Mouse (Mus musculus): ENCODE measurements around the gene Asb18. TPM values are rescaled to one million over a fixed set of nuclear protein-coding genes. Genes with fewer than 3 reads are reported as not detected.

Asb18 gene
- polyA plus RNA-seq, 1 experiment from 2014 or later, result 0.17 TPM

DNA sequence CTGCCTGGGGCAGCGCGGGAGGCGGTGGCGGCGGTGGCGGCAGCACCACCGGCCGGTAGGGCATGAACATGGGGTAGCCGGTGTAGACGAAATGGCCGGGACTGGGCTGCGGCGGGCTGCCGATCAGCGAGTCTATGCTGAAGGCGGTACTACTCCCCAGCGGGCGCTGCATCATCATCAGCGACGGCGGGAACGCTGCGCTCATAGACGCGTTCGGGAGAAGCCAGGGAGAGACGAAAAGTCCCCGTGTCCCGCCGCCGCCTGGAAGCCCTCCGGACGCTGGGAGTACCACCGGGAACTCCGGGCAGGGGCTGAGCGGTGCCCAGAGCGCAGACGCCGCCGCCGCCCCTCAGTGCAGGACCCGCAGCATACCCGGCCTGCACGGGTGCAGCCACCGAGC is 83.9 kb downstream of the Asb18 start:
- ATAC-seq (ENCODE audit: low FRiP score), result no peak
- Histone ChIP-seq H3K27me3 (peaks cover 97% of the 10 kb centered on the region), H3K4me1 (peaks cover 74% of the 10 kb centered on the region), H3K9ac (peak overlapping the region; percentile 55), H3K4me3 (replicated peaks) (peak overlapping the region; percentile 43), H3K36me3 (replicated peaks) (no peaks in the 10 kb centered on the region), H3K9me3 (no peaks in the 10 kb centered on the region), H3K27ac (peak overlapping the region; percentile 31), H3K4me2 (peak overlapping the region; percentile 70)
- under 1% methylated on average over 44 of the region's 45 CpGs for WGBS

DNA sequence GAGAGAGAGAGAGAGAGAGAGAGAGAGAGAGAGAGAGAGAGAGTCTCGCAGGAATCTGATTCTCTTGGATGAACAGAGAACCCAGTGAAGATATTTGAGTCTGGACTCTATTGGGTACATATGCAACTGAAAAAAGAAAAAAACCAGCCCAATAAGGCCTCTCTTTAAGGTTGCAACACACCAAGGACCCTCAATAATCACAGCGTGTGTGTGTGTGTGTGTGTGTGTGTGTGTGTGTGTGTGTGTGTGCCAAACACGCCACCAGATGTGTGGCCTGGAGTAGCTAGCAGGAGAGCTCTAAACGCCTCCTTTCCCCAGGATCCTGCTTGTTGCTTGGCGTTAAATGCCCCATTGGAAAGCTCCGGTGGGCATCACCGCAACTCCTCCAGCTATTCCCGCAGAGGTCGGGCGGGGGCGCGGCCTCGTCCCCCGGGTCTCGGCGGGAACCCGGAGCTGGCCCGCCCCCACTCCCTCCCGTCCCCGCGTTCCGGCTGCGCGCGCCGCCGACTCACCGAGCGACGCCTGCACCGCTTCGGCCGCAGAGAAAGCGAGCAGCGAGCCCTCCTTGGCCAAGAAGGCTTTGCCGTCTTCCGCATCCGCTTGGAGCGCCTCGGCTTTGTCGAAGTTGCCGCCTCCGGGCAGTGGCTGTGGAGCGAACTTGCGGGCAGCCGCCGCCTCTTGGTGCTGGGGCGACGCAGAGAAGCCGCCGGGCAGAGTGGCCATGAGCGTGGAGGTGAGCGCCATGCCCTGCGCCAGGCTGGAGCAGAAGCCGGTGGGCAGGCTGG is 84.6 kb downstream of the Asb18 start:
- H3K9ac ChIP-seq, result peak overlapping the region; percentile 55
- H3K4me1 ChIP-seq, result peaks cover 72% of the 10 kb centered on the region
- H3K27me3 ChIP-seq, result peaks cover 97% of the 10 kb centered on the region
- under 1% methylated on average over 51 of the region's 55 CpGs for WGBS
- peak overlapping the region; percentile 70 for H3K4me2 ChIP-seq
- no peak for ATAC-seq (ENCODE audit: low FRiP score)
- no peaks in the 10 kb centered on the region for H3K9me3 ChIP-seq
- H3K36me3 ChIP-seq (replicated peaks), result no peaks in the 10 kb centered on the region
- H3K27ac ChIP-seq, result peak overlapping the region; percentile 31; the same call in 1 of the 2 replicates
- H3K4me3 ChIP-seq (replicated peaks), result peak overlapping the region; percentile 43

DNA sequence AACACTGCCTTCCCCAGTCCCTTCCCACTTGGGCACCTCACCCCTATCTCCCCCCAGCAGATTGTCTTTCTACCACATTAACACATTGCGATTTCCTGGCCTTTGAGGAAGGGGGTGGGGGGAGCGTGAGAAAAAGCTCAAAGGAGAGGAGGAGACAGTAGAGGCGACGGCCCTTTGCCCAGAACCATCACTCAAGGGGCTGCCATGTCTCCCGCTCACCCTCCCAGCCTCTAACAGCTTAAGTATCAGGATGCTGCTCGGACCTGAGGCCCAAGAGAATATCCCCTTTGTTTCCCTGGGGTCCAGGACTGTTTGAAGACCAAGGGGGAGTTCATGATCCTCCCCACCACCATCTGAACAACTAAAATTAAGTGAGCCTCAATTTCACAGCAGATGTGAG is 85.3 kb downstream of the Asb18 start:
- 0 out of 2 replicates have a peak overlapping the region, but pooled peaks have one; percentile 70 for H3K4me2 ChIP-seq
- peak overlapping the region; percentile 8; the same call in 1 of the 2 replicates for H3K9ac ChIP-seq
- ATAC-seq (ENCODE audit: low FRiP score), result no peak
- H3K4me3 ChIP-seq (replicated peaks), result peak overlapping the region; percentile 26
- 0% methylated on average over 6 of the region's 6 CpGs for WGBS
- H3K9me3 ChIP-seq, result no peaks in the 10 kb centered on the region
- peaks cover 71% of the 10 kb centered on the region for H3K4me1 ChIP-seq
- H3K36me3 ChIP-seq (replicated peaks), result no peaks in the 10 kb centered on the region
- peaks cover 97% of the 10 kb centered on the region for H3K27me3 ChIP-seq
- H3K27ac ChIP-seq, result no peak overlapping the region

DNA sequence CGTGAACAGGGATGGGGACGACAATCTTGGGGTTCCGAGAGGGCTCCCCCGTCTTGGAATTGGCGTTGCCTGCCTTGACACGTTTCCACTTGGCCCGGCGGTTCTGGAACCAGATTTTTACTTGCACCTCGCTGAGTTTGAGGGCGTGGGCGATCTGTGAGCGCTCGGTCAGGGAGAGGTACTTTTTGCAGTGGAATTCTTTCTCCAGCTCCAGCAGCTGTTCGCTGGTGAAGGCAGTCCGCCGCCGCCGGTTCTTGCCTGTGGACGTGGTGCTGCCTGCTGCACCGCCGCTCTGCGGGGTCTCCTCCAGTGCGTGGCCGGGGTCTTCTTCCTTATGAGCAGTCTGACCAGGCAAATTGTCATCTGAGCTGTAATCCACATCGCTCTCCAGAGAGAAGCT is 85.8 kb downstream of the Asb18 start:
- Histone ChIP-seq H3K9me3 (no peaks in the 10 kb centered on the region), H3K4me2 (peak overlapping the region; percentile 24; the same call in 1 of the 2 replicates), H3K36me3 (replicated peaks) (no peaks in the 10 kb centered on the region), H3K4me3 (replicated peaks) (peak overlapping the region; percentile 26), H3K9ac (no peak overlapping the region), H3K27me3 (peaks cover 97% of the 10 kb centered on the region), H3K4me1 (peaks cover 68% of the 10 kb centered on the region), H3K27ac (no peak overlapping the region)
- WGBS, result 2% methylated on average over 25 of the region's 25 CpGs
- ATAC-seq (ENCODE audit: low FRiP score), result no peak

DNA sequence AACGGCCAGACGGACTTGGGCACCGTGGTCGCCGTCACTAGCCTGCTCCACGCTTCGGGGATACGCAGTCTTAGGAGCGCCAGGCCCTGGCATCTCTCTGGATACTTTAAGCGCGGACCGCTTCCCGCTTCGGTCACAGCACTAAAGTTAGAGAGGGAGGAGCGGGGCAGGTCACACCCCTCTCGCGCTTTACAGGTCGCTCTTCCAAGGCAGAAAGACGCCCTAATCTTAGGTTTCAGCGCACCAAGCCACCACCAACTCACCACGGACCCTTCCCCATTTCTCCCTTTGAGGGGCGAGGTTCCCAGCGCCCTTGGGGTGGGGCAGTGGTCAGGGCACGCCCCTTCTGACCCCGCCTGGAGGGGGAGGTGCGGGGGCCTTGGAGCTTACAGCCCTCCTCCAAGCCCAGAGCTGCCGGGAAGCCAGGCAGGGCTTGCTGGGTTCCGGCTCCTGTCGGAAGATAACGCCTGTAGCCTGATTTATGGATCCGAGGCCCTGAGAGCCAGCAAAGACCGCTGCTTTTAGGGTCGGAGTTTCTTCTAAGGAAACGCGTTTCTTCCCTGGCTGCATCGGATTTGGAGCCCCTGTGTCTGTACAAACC is 87.3 kb downstream of the Asb18 start:
- Histone ChIP-seq H3K27ac (no peak overlapping the region), H3K36me3 (replicated peaks) (no peaks in the 10 kb centered on the region), H3K9me3 (no peaks in the 10 kb centered on the region), H3K4me1 (peaks cover 73% of the 10 kb centered on the region), H3K4me3 (replicated peaks) (peak overlapping the region; percentile 19), H3K4me2 (peak overlapping the region; percentile 30; the same call in 1 of the 2 replicates), H3K9ac (no peak overlapping the region), H3K27me3 (peaks cover 100% of the 10 kb centered on the region)
- under 1% methylated on average over 36 of the region's 36 CpGs for WGBS
- ATAC-seq (ENCODE audit: low FRiP score), result no peak

DNA sequence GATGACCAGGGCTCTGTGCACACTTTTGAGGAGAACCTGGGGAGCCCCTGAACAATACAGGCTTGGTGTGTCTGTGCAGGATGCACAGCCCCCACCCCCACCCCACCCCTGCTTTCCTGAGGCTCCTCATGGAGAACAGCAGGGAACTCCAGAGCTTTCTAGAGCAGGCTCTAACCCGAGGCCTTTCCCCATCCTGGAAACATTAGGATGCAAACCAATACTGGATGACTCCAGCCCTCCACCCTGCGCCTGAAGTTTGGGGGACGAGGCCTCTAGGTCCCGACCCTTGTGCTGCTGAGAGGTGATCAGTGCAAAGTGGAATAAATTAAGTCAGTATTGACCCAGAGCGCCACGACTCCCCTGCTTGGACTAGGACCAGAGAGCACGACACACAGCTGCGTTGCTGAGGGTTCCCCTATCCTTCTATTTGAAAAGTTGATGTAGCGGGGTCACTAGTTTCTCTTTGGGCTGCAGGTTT is 87.8 kb downstream of the Asb18 start:
- peak overlapping the region; percentile 19 for H3K4me3 ChIP-seq (replicated peaks)
- no peak for ATAC-seq (ENCODE audit: low FRiP score)
- no peak overlapping the region for H3K9ac ChIP-seq
- H3K4me1 ChIP-seq, result peaks cover 70% of the 10 kb centered on the region
- H3K27ac ChIP-seq, result no peak overlapping the region
- H3K4me2 ChIP-seq, result 0 out of 2 replicates have a peak overlapping the region, but pooled peaks have one; percentile 30
- H3K27me3 ChIP-seq, result peaks cover 100% of the 10 kb centered on the region
- no peaks in the 10 kb centered on the region for H3K9me3 ChIP-seq
- 2% methylated on average over 9 of the region's 9 CpGs for WGBS
- no peaks in the 10 kb centered on the region for H3K36me3 ChIP-seq (replicated peaks)

DNA sequence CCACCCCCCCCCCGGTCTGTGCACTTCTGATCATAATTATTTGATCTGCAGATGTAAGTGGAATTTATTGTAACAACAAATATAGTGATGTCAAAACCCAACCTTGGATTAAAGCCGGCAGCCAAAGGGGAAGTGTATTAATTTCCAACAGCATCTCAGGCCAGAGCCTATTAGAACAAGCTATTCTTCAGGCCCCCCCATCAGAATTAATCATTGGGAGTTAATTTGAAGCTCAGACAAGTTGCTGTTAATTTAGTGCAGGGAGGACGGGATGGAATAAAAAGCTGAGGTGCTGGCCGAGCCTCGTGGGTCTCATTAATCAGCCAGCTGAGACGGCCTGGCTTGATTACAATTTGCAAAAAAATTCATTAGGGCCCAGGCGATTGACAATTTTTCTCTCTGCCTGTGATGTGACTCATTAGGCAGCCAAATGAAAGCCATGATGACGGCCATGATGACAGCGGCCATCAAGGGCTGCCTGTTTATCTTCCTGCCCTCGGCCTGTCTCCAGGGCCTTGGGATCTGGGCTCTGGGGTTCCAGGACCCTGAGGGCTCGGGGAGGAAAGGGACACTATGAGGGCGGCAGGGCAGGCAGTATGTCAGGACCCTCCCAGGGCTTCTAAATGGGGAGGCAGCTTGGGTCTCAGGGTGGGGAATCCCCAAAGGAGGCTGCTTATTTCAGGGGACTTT is 88.8 kb downstream of the Asb18 start:
- 6% methylated on average over 12 of the region's 12 CpGs for WGBS
- no peaks in the 10 kb centered on the region for H3K9me3 ChIP-seq
- H3K4me3 ChIP-seq (replicated peaks), result 0 out of 2 replicates have a peak overlapping the region, but pooled peaks have one; percentile 19
- peaks cover 61% of the 10 kb centered on the region for H3K4me1 ChIP-seq
- ATAC-seq (ENCODE audit: low FRiP score), result peak; percentile 30; the same call in 1 of the 2 replicates
- peaks cover 100% of the 10 kb centered on the region for H3K27me3 ChIP-seq
- no peak overlapping the region for H3K4me2 ChIP-seq
- H3K9ac ChIP-seq, result no peak overlapping the region
- no peak overlapping the region for H3K27ac ChIP-seq
- H3K36me3 ChIP-seq (replicated peaks), result no peaks in the 10 kb centered on the region

DNA sequence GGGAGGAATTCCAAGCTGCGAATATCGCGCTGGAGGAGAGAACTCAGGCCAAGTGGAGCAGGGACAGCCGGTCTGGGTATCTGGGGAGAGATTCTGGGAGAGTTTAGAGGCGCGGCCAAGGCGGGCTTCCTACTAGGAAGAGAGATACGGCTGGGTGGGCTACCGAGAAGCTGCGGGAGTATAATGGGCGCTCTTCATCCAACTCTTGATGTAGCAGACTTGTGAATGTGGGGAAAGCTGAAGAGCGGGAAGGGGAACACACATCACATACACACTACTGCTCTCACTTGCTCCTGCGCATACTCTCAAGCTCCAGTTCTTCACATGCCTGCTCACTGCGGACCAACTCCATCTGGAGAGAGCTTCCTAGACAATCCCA is 90.8 kb downstream of the Asb18 start:
- ATAC-seq (ENCODE audit: low FRiP score), result no peak
- Histone ChIP-seq H3K4me1 (peaks cover 44% of the 10 kb centered on the region), H3K4me2 (peak overlapping the region; percentile 38; the same call in 1 of the 2 replicates), H3K27me3 (peaks cover 100% of the 10 kb centered on the region), H3K36me3 (replicated peaks) (no peaks in the 10 kb centered on the region), H3K4me3 (replicated peaks) (no peak overlapping the region; the same call in 1 of the 2 replicates), H3K27ac (no peak overlapping the region), H3K9me3 (peaks cover 3% of the 10 kb centered on the region; the same call in 1 of the 2 replicates), H3K9ac (no peak overlapping the region)
- WGBS, result 2% methylated on average over 13 of the region's 14 CpGs

DNA sequence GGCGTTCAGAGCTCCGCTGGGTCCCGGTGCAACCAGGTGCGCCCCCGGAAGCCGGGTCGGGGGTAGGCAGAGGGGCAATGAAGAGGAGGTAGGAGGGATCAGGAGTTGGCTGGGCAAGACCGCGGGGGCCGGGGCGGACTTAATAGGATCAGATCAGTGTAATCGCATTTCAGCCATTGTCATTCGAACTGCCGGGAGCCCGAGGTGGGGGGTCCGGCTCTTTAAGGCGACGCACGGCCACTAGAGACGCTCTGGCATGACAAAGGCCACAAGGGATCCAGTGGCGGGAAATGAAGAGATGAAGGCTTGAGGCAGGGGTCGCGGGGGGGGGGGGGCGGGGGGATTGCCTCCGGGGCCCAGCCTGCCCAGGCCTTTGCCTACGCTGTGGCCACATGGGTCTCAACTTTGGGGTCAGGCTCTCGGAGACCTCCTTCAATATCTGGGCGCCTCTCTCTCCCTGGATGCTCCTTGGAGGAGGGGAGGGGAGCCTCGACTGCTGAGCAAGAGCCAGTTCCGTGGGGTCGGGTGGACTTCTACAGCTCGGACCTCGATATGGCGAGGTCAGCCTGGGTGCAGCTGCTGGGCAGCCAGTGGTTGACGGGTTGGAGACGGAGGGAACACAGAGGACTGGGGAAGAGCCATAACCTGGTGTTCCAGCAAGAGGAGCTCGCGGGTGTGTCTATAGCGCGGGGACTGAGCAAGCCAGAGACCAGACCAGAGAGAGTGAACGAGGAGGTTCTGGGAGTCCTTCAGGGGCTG is 91.4 kb downstream of the Asb18 start:
- peak overlapping the region; percentile 38 for H3K4me2 ChIP-seq
- H3K36me3 ChIP-seq (replicated peaks), result no peaks in the 10 kb centered on the region
- peak overlapping the region; percentile 15 for H3K4me3 ChIP-seq (replicated peaks)
- ATAC-seq (ENCODE audit: low FRiP score), result no peak
- H3K9ac ChIP-seq, result no peak overlapping the region
- peaks cover 3% of the 10 kb centered on the region; the same call in 1 of the 2 replicates for H3K9me3 ChIP-seq
- WGBS, result under 1% methylated on average over 41 of the region's 41 CpGs
- H3K4me1 ChIP-seq, result peaks cover 43% of the 10 kb centered on the region
- H3K27ac ChIP-seq, result no peak overlapping the region
- peaks cover 100% of the 10 kb centered on the region for H3K27me3 ChIP-seq

DNA sequence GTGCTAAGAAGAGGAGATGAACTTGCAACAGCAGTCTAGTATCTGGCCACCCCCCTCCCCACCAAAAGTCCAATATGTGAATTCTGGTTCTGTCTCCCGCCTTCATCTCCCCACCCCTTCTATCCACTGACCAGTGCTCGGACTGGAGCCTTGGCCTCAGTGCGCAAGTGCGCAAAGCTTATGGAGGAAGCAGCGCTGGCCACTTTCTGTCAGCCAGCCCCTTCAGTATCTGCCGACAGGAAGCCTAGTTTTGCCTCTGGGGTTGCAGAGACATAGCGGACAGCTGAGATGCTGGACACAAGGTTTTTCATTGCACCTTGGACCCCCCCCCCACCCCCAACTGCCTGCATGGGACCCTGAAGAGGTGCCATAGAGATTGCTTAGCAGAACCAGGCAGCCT is 92.2 kb downstream of the Asb18 start:
- no peak for ATAC-seq (ENCODE audit: low FRiP score)
- 0% methylated on average over 7 of the region's 7 CpGs for WGBS
- H3K9ac ChIP-seq, result no peak overlapping the region

DNA sequence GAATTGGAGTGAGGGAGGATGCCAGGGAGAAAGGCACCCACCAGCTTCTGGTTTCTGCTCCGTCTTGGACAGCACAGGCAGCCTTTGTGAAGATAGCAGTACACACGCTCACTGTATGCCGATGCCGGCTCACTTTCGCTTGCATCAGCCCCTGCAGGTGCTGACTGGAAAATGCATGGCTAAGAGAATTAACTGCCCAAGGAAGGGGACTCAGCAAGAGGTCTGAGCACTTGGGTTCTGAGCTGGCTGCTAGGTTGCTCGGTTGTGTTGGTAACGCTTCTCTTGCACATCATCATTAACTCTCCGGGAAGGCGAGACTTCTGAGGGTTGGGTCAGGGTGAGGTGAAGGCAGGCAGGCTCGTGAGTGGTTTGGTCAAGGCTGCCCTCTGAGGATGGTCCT is 92.7 kb downstream of the Asb18 start:
- Histone ChIP-seq H3K4me1 (peaks cover 36% of the 10 kb centered on the region), H3K4me2 (no peak overlapping the region)

More for the DNA sequence above, 92.2 kb downstream of the Asb18 start:
- peaks cover 100% of the 10 kb centered on the region for H3K27me3 ChIP-seq
- no peaks in the 10 kb centered on the region for H3K36me3 ChIP-seq (replicated peaks)
- no peak overlapping the region for H3K27ac ChIP-seq
- H3K9me3 ChIP-seq, result peaks cover 3% of the 10 kb centered on the region; the same call in 1 of the 2 replicates
- peak overlapping the region; percentile 38; the same call in 1 of the 2 replicates for H3K4me2 ChIP-seq
- peaks cover 41% of the 10 kb centered on the region for H3K4me1 ChIP-seq
- no peak overlapping the region for H3K4me3 ChIP-seq (replicated peaks)

More for the DNA sequence above, 92.7 kb downstream of the Asb18 start:
- H3K9ac ChIP-seq, result no peak overlapping the region
- no peak overlapping the region for H3K27ac ChIP-seq
- H3K9me3 ChIP-seq, result peaks cover 3% of the 10 kb centered on the region; the same call in 1 of the 2 replicates
- H3K4me3 ChIP-seq (replicated peaks), result no peak overlapping the region
- no peak for ATAC-seq (ENCODE audit: low FRiP score)
- H3K36me3 ChIP-seq (replicated peaks), result no peaks in the 10 kb centered on the region
- peaks cover 100% of the 10 kb centered on the region for H3K27me3 ChIP-seq
- WGBS, result 2% methylated on average over 10 of the region's 10 CpGs

Data from forebrain, embryonic 12.5 days (tissue).